Mouse (Mus musculus): ENCODE data around the gene Wdr4.

The Wdr4 gene

GRCm38 (mm10) chr17:31445061-31445731, 74.6 kb downstream of the Wdr4 start:
- DNase-seq (ENCODE audit: low spot score in 2 of 2) = no peak

Measured in spleen, postnatal 4 days (tissue).